Mouse (Mus musculus): Measurements from ENCODE around the gene Gna11.

DNA sequence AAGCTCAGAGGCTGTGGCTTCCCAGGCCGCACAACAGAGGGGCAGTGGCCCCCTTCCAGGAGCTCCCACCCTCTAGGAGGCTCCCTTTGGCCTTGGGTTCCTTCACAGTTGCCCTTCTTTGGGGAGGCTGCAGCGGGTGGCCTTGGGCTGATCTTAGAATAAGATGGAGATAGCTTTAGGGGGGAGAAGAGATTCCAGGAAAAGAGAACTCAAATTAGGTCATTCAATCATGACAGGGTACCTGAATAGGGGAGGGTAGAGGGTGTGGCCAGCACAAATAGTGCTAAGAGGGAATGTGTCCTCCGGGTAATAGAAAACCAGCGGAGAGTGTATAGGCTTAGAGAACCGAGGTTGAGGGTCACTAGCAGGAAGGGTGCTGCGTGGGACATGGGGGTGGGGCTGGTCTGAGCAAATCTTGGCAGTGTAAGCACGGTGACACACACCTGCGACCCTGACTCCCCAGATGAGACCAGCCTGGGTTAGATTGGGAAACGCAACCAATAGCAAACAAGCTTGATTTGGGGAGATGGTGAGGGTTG lies 27.2 kb upstream of the Gna11 start:
- TF ChIP-seq POLR2A (IDR thresholded peaks at IDR 0.05; ENCODE audit: insufficient read depth, low read depth, low read length) (no peak), CTCF (IDR thresholded peaks at IDR 0.05; ENCODE audit: insufficient read depth, low read depth, low read length) (no peak)
